Mouse (Mus musculus) lung, adult 2 months (tissue): ENCODE measurements around the gene Pip4p1. TPM values are rescaled to one million over a fixed set of nuclear protein-coding genes. Genes with fewer than 3 reads are reported as not detected.
"Not testable (repeated sequence)": the region's sequence is repeated elsewhere in the genome, so short reads cannot be mapped to it uniquely, and the experiment has no call there.

Source experiments
- DNase-seq: peaks from one replicate; pipeline ENCODE4 v3.0.0; 2022
- H3K4me1 ChIP-seq: fragments of 200-500 bp; 2 replicates; pipeline ENCODE4 v1.6.1; 2011; ENCODE audit warnings: low read length; ENCODE audit not compliant: control insufficient read depth, insufficient read depth
- H3K4me3 ChIP-seq: fragments of 200-500 bp; replicated peaks from 2 replicates; pipeline ENCODE3; 2011; ENCODE audit warnings: low read depth, mild to moderate bottlenecking, control low read depth, low read length; ENCODE audit errors: extremely low read depth
- CTCF ChIP-seq: fragments of 200-500 bp; IDR thresholded peaks from 2 replicates; pipeline ENCODE4 v1.5.1; 2011; ENCODE audit warnings: mild to moderate bottlenecking, low read length, control low read depth; ENCODE audit not compliant: insufficient read depth
- POLR2A ChIP-seq: fragments of 200-500 bp; IDR thresholded peaks from 2 replicates; pipeline ENCODE4 v1.6.1; 2011; ENCODE audit warnings: low read depth, mild to moderate bottlenecking, control low read depth, low read length, borderline replicate concordance; ENCODE audit errors: extremely low read depth
- WGBS: fragments of 180-500 bp; shearing (Covaris S2); methylation state at CpG from one replicate; pipeline ENCODE4 v1.1.7; 2018; 5-methylcytosine and 5-hydroxymethylcytosine counted together
- polyA plus RNA-seq: library from polyadenylated mRNA; depleted of rRNA; stranded (reverse); fragments of >200 nt; gene quantifications from 2 replicates; pipeline ENCODE4 v1.2.3, GENCODE M21; 2012

The Pip4p1 gene
- polyA plus RNA-seq, 1 experiment, result 99.1 TPM

DNA sequence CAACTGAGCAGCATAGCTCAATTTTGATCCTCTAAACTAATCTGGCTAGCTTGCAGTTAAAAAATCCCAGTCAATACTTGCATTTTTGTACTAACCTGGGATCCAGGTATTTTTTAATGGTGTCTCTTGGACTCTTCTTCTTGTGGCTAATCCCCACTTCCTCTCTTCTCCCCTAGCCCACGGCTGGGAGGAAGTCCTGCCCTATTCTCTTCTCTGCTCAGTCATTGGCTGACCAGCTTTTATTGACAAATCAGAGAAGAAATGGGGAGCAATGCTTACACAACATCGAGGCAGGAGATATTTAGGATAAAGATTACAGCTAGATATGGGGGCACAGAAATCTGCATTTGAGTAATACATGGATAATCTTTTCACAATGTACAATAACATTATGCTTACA is 8.3 kb upstream of the Pip4p1 start:
- H3K4me1 ChIP-seq, result no peaks in the 10 kb centered on the region
- no peak overlapping the region for H3K4me3 ChIP-seq
- TF ChIP-seq POLR2A (no peak), CTCF (no peak)
- DNase-seq, result no peak
- WGBS, result 22% methylated on average over 2 of the region's 2 CpGs

DNA sequence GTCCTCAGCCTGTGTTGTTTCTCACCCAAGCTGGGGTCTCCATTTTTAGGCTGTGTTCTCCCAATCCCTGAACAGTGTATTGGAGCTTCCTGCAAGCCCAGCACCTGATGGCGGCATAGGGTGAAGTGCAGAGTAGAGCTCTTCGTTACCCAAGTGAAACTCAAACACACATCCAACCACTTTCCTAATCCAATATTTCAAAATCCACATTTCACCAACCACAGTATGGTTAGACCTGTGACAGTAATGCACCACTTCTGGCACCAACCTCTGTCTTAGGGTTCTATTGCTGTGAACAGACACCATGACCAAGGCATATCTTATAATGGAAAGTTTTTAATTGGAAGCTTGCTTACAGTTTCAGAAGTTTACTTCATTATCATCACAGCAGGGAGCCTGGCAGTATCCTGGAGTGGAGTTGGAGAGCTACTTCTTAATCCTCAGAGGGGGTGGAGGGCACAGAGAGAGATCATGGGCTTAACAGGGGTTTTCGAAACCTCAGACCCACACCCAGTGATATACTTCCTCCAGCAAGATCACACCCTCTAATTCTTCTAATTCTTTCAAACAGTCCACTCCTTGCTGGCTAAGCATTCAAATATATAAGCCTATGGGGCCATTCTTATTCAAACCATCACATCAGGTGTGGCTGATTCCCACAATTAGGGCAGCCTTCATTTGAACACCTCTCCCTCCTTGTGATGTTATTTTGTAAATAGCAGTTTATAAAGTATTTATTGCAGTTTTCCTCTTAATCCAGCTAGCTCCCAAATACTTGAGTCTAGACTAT is 7.7 kb upstream of the Pip4p1 start:
- TF ChIP-seq CTCF (no peak), POLR2A (no peak)
- Histone ChIP-seq H3K4me1 (no peaks in the 10 kb centered on the region), H3K4me3 (no peak overlapping the region)
- DNase-seq, result no peak
- WGBS, result 73% methylated on average over 3 of the region's 3 CpGs

DNA sequence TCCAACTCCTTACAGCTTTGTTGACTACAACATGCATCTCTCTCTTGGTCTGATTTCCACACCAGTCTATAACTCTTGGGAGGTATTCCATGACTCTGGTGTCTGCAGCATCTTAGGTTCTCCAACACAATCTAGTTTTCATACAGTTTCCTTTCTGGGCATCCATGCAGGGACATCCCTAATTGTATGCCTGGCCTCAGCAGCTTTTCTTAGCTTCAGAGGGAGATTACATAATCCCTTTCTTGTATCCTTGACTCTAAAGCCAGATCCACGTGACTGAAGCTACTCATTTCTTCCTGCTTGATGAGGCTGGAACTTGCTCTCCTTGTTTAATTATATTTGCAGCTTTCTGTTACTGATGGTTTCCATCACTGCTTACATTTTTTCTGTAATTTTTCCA is 6.0 kb upstream of the Pip4p1 start:
- H3K4me3 ChIP-seq, result no peak overlapping the region
- H3K4me1 ChIP-seq, result no peaks in the 10 kb centered on the region
- no peak for TF ChIP-seq CTCF
- no peak for TF ChIP-seq POLR2A
- no peak for DNase-seq
- WGBS, result 32% methylated on average over 1 of the region's 1 CpGs

- no peak for DNase-seq
- WGBS, result 11% methylated on average over 12 of the region's 12 CpGs
- no peak for TF ChIP-seq CTCF
- no peak for TF ChIP-seq POLR2A
- Histone ChIP-seq H3K4me3 (peak overlapping the region; percentile 74), H3K4me1 (peaks cover 5% of the 10 kb centered on the region; the same call in 1 of the 2 replicates)
Observed at GRCm38 (mm10) chr14:50931493-50932020, 901 bp upstream of the Pip4p1 start.

DNA sequence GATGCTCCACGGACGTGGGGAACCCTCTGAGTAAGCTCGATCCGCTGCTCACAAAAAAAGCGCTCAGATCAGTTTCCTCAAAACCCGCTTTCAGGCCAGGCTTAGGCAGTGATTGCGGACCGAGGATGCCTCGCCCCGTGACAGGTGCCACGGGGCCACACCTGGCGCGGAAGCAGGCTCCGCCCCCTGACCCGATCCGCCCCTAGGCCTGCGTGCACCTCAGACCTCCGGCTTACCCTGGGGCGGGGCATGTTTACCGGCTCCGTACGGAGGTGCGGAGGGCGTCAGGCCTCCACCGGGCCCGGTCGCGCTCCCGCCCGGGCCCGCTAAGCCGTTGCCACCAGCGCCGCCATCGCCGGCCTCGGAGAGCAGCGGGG is 291 bp downstream of the Pip4p1 start:
- WGBS, result 0% methylated on average over 38 of the region's 38 CpGs
- peak overlapping the region; percentile 72 for H3K4me3 ChIP-seq
- no peak for DNase-seq
- TF ChIP-seq POLR2A (no peak), CTCF (no peak)
- H3K4me1 ChIP-seq, result peaks cover 5% of the 10 kb centered on the region; the same call in 1 of the 2 replicates

GRCm38 (mm10) chr14:50929951-50930350 is 705 bp downstream of the Pip4p1 start:
- peak; percentile 21 for DNase-seq
- H3K4me1 ChIP-seq, result peaks cover 5% of the 10 kb centered on the region; the same call in 1 of the 2 replicates
- H3K4me3 ChIP-seq, result peak overlapping the region; percentile 72
- WGBS, result 4% methylated on average over 10 of the region's 10 CpGs
- TF ChIP-seq POLR2A, result no peak
- no peak for TF ChIP-seq CTCF

DNA sequence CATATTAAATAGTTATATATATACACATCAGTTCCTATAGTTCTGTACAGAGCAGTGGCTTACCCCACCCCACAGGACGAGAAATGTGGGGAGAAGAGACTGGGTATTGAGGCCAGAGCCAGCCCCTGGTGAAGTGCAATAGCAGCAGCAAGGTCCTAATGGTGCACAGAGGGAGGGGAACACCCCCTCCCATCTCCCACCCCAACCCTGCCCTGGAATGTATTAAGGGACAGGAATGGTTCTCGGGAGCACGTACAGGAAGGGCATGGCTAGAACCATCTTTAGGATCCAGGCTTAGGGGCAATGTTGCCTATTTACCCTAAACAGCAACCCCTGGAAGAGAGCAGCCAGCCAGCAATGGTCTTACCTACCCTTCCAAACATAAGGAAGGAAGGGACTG is 3.3 kb downstream of the Pip4p1 start:
- TF ChIP-seq CTCF (no peak), POLR2A (no peak)
- WGBS, result 83% methylated on average over 3 of the region's 3 CpGs
- H3K4me1 ChIP-seq, result peaks cover 5% of the 10 kb centered on the region; the same call in 1 of the 2 replicates
- H3K4me3 ChIP-seq, result no peak overlapping the region
- DNase-seq, result no peak

GRCm38 (mm10) chr14:50925111-50925920 is 5.3 kb downstream of the Pip4p1 start:
- peaks cover 5% of the 10 kb centered on the region; the same call in 1 of the 2 replicates for H3K4me1 ChIP-seq
- WGBS, result under 1% methylated on average over 38 of the region's 38 CpGs
- DNase-seq, result peak; percentile 23
- peak overlapping the region; percentile 60 for H3K4me3 ChIP-seq
- TF ChIP-seq POLR2A (no peak), CTCF (no peak)

DNA sequence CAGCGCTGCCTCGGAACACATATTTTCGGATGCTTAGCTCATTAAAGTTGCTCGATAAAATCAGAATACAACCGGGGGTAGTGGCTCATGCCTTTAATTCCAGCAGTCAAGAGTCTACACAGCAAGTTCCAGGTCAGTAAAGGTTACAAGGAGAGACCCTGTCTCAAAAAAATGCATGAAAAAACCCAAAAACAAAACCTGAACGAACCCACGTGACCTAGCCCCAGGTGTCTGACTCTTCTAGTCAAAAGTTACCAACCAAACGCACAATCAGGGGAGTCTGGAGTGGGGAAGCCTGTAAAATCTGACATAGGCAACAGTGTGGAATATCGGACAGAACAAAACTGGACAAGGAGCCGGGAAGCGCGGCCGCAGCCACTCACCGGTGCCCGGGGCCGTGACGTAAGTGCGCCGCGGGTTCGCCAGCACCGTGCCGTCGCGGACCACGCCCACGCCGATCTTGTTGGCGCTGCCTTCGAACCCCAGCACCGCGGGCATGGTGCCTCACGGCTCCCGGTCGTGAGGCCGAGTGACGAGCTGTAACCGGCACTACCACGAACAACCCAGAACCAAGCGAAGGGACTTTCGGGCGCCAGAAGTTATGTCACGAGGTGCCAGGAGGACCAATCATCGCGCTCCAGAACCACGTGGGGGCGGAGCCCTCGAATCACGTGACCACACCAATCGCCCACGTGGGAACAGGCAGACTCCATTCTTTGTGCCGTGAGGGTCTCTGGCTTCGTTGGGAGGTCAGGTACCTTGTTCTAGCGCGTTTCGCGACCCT is 6.2 kb downstream of the Pip4p1 start, which contains the start of the genes Osgep and Apex1:
TSS of gene Osgep (minus strand) at position 613 of the 784 bp plus-strand sequence.
TSS of gene Apex1 (plus strand) at position 688 of the 784 bp plus-strand sequence.
- H3K4me3 ChIP-seq, result peak within 1 kb of the TSS; percentile 60
- DNase-seq, result peak; percentile 97
- no peaks in the 10 kb centered on the region for H3K4me1 ChIP-seq
- WGBS, result under 1% methylated on average over 57 of the region's 57 CpGs
- peak; percentile 84; the same call in 1 of the 2 replicates for TF ChIP-seq POLR2A
- no peak for TF ChIP-seq CTCF

DNA sequence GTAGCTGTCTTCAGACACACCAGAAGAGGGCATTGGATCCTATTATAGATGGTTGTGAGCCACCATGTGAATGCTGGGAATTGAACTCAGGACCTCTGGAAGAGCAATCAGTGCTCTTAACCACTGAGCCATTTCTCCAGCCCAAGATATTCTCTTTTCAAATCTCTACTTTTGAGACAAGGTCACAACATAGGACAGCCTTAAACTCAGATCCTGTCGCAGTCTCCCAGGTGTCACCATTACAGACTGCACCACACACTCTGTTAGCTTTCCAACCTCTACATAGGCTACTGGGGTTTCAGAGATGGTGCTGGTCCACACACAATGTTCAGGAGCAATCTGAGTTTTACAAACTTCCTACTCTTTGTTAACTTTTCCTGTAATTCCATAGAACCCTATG is 7.2 kb downstream of the Pip4p1 start:
- WGBS, result 74% methylated on average over 1 of the region's 1 CpGs
- H3K4me3 ChIP-seq, result peak overlapping the region; percentile 60
- H3K4me1 ChIP-seq, DNase-seq: not testable (repeated sequence)
